Mouse (Mus musculus) heart, postnatal 0 days (tissue): ENCODE data around the gene Hlf.

ENCODE experiments used
- CTCF ChIP-seq: IDR thresholded peaks from 2 replicates; pipeline ENCODE4 v1.5.1; 2016; ENCODE audit warnings: antibody characterized with exemption, control low read depth, low read depth
- EP300 ChIP-seq: IDR thresholded peaks from 2 replicates; pipeline ENCODE4 v1.6.1; 2016; ENCODE audit warnings: antibody characterized with exemption, low read depth

GRCm38 (mm10) chr11:90381113-90381512, 9.6 kb downstream of the Hlf start:
- no peak for TF ChIP-seq EP300
- peak; percentile 52 for TF ChIP-seq CTCF
